Mouse (Mus musculus) CH12.LX (cell line): ENCODE results near the gene Creb5. TPM values are rescaled to one million over a fixed set of nuclear protein-coding genes. Genes with fewer than 3 reads are reported as not detected.
"Not testable (repeated sequence)": the region's sequence is repeated elsewhere in the genome, so short reads cannot be mapped to it uniquely, and the experiment has no call there.

Source experiments
- DNase-seq: peaks from one replicate; pipeline ENCODE4 v3.0.0-alpha.2; 2013; ENCODE audit errors: extremely low read depth
- H3K27ac ChIP-seq: 2 replicates; pipeline ENCODE4 v1.5.1; 2012; ENCODE audit warnings: low read depth, mild to moderate bottlenecking, control low read depth, moderate library complexity; ENCODE audit not compliant: insufficient read depth
- H3K27me3 ChIP-seq: replicated peaks from 2 replicates; pipeline ENCODE3; 2012; ENCODE audit warnings: inconsistent platforms
- H3K36me3 ChIP-seq, 2 experiments: replicated peaks in 1 of 2; 2 replicates each; pipeline versions ENCODE3 to v1.6.1; 2012; ENCODE audit warnings: inconsistent platforms in 1 of 2, low read length in 1 of 2, mild to moderate bottlenecking in 1 of 2, mixed read lengths in 1 of 2, moderate library complexity in 1 of 2; ENCODE audit not compliant: control insufficient read depth in 1 of 2, insufficient read depth in 1 of 2
- H3K4me1 ChIP-seq, 2 experiments: 2 replicates each; pipeline ENCODE4 v1.6.1; 2012; ENCODE audit warnings: inconsistent platforms in 1 of 2, moderate library complexity in 1 of 2; ENCODE audit not compliant: insufficient read depth in 2 of 2, control insufficient read depth in 1 of 2
- H3K4me2 ChIP-seq: 2 replicates; pipeline ENCODE4 v1.6.1; 2012; ENCODE audit warnings: low read depth, mild to moderate bottlenecking, control low read depth; ENCODE audit not compliant: poor library complexity, insufficient read depth, severe bottlenecking
- H3K4me3 ChIP-seq, 3 experiments: fragments of 150-350 bp in 1 of 3; sonication (generic) in 1 of 3; replicated peaks in 1 of 3; 2 replicates each; pipeline versions ENCODE3 to v1.5.1; 2011 to 2012; ENCODE audit warnings: low read depth in 2 of 3, low read length in 2 of 3, mild to moderate bottlenecking in 2 of 3, moderate library complexity in 2 of 3, control low read depth in 1 of 3, improper control_type of control experiment in 1 of 3, inconsistent platforms in 1 of 3, mixed read lengths in 1 of 3; ENCODE audit not compliant: poor library complexity in 1 of 3
- H3K79me2 ChIP-seq: replicated peaks from 2 replicates; pipeline ENCODE4 v1.6.1; 2012; ENCODE audit warnings: mild to moderate bottlenecking, moderate library complexity; ENCODE audit not compliant: control insufficient read depth, poor library complexity, insufficient read depth, severe bottlenecking; ENCODE audit errors: extremely low read depth
- H3K9ac ChIP-seq: 2 replicates; pipeline ENCODE4 v1.6.1; 2012; ENCODE audit warnings: low read depth, mild to moderate bottlenecking, control low read depth, moderate library complexity; ENCODE audit not compliant: insufficient read depth
- H3K9me3 ChIP-seq: replicated peaks from 2 replicates; pipeline ENCODE3; 2012; ENCODE audit warnings: low read length, inconsistent platforms, mixed read lengths
- BHLHE40 ChIP-seq: IDR thresholded peaks from 2 replicates; pipeline ENCODE4 v1.6.1; 2011; ENCODE audit warnings: mild to moderate bottlenecking, low read depth, low read length, improper control_type of control experiment
- CHD1 ChIP-seq: IDR thresholded peaks from 2 replicates; pipeline ENCODE4 v1.6.1; 2012; ENCODE audit warnings: low read depth, low read length, improper control_type of control experiment, inconsistent platforms
- CHD2 ChIP-seq: IDR thresholded peaks from 2 replicates; pipeline ENCODE4 v1.6.1; 2011; ENCODE audit warnings: low read length, improper control_type of control experiment
- ELF1 ChIP-seq: IDR thresholded peaks from 2 replicates; pipeline ENCODE4 v1.6.1; 2014; ENCODE audit warnings: low read depth, mild to moderate bottlenecking, inconsistent platforms, low read length, improper control_type of control experiment
- EP300 ChIP-seq: IDR thresholded peaks from 2 replicates; pipeline ENCODE4 v1.6.1; 2011; ENCODE audit warnings: low read length, improper control_type of control experiment
- ETS1 ChIP-seq: conservative IDR thresholded peaks from 2 replicates; pipeline ENCODE4 v1.6.1; 2012; ENCODE audit warnings: low read depth, mild to moderate bottlenecking, inconsistent platforms, low read length, improper control_type of control experiment, moderate library complexity
- HCFC1 ChIP-seq: IDR thresholded peaks from 2 replicates; pipeline ENCODE4 v1.6.1; 2012; ENCODE audit warnings: low read depth, mild to moderate bottlenecking, inconsistent platforms, low read length, improper control_type of control experiment
- JUN ChIP-seq: IDR thresholded peaks from 2 replicates; pipeline ENCODE4 v1.6.1; 2011; ENCODE audit warnings: low read depth, mild to moderate bottlenecking, low read length, improper control_type of control experiment, moderate library complexity; ENCODE audit not compliant: insufficient read depth
- JUND ChIP-seq: conservative IDR thresholded peaks from 2 replicates; pipeline ENCODE4 v1.6.1; 2011; ENCODE audit warnings: low read depth, low read length, improper control_type of control experiment
- KAT2A ChIP-seq: IDR thresholded peaks from 2 replicates; pipeline ENCODE4 v1.6.1; 2012; ENCODE audit warnings: low read length, improper control_type of control experiment, inconsistent platforms; ENCODE audit not compliant: insufficient replicate concordance
- MAFK ChIP-seq: IDR thresholded peaks from 2 replicates; pipeline ENCODE4 v1.6.1; 2011; ENCODE audit warnings: low read length, improper control_type of control experiment; ENCODE audit not compliant: insufficient replicate concordance
- MAX ChIP-seq: IDR thresholded peaks from 2 replicates; pipeline ENCODE4 v1.6.1; 2011; ENCODE audit warnings: low read length, improper control_type of control experiment
- MXI1 ChIP-seq: IDR thresholded peaks from 2 replicates; pipeline ENCODE4 v1.6.1; 2011; ENCODE audit warnings: mild to moderate bottlenecking, low read depth, low read length, improper control_type of control experiment
- NELFE ChIP-seq: IDR thresholded peaks from 2 replicates; pipeline ENCODE4 v1.6.1; 2011; ENCODE audit warnings: low read depth, low read length, improper control_type of control experiment
- PAX5 ChIP-seq: IDR thresholded peaks from 2 replicates; pipeline ENCODE4 v1.6.1; 2012; ENCODE audit warnings: low read length, inconsistent platforms, mixed read lengths
- POLR2A ChIP-seq: IDR thresholded peaks from 2 replicates; pipeline ENCODE4 v1.6.1; 2011; ENCODE audit warnings: low read depth, mild to moderate bottlenecking, improper control_type of control experiment, low read length
- POLR2AphosphoS2 ChIP-seq: IDR thresholded peaks from 2 replicates; pipeline ENCODE4 v1.6.1; 2011; ENCODE audit warnings: low read depth, low read length, improper control_type of control experiment
- RAD21 ChIP-seq: IDR thresholded peaks from 2 replicates; pipeline ENCODE4 v1.6.1; 2011; ENCODE audit warnings: low read depth, mild to moderate bottlenecking, low read length, improper control_type of control experiment, moderate library complexity
- RCOR1 ChIP-seq: conservative IDR thresholded peaks from 2 replicates; pipeline ENCODE4 v1.6.1; 2012; ENCODE audit warnings: low read depth, mild to moderate bottlenecking, inconsistent platforms, low read length, improper control_type of control experiment
- SIN3A ChIP-seq: IDR thresholded peaks from 2 replicates; pipeline ENCODE4 v1.6.1; 2012; ENCODE audit warnings: low read length, improper control_type of control experiment, inconsistent platforms
- TCF12 ChIP-seq: IDR thresholded peaks from 2 replicates; pipeline ENCODE4 v1.6.1; 2014; ENCODE audit warnings: low read depth, mild to moderate bottlenecking, inconsistent platforms, low read length, improper control_type of control experiment
- USF1 ChIP-seq: IDR thresholded peaks from 2 replicates; pipeline ENCODE4 v1.6.1; 2014; ENCODE audit warnings: low read depth, mild to moderate bottlenecking, inconsistent platforms, low read length, improper control_type of control experiment
- USF2 ChIP-seq: conservative IDR thresholded peaks from 2 replicates; pipeline ENCODE4 v1.6.1; 2011; ENCODE audit warnings: low read depth, low read length, improper control_type of control experiment
- ZC3H11A ChIP-seq: IDR thresholded peaks from 2 replicates; pipeline ENCODE4 v1.6.1; 2012; ENCODE audit warnings: low read depth, mild to moderate bottlenecking, inconsistent platforms, low read length, improper control_type of control experiment
- ZMIZ1 ChIP-seq: IDR thresholded peaks from 2 replicates; pipeline ENCODE4 v1.6.1; 2012; ENCODE audit warnings: low read depth, mild to moderate bottlenecking, inconsistent platforms, low read length, improper control_type of control experiment
- ZNF384 ChIP-seq: IDR thresholded peaks from 2 replicates; pipeline ENCODE4 v1.6.1; 2012; ENCODE audit warnings: low read depth, low read length, improper control_type of control experiment, inconsistent platforms
- dilution Hi-C: fragments of 300-500 bp; cut with MboI; formaldehyde crosslinking; loops from 2 replicates; pipeline ENCODE4 v1.14.3; 2020; ENCODE audit warnings: low sequenced_read_pairs; ENCODE audit not compliant: extremely low pct_unique_long_range_greater_than_20kb, extremely low pct_ligation_motif_present
- in situ Hi-C: fragments of 300-500 bp; cut with MboI; formaldehyde crosslinking; loops from 3 replicates; pipeline ENCODE4 v1.14.3; 2019; ENCODE audit warnings: low sequenced_read_pairs, low pct_ligation_motif_present, low pct_unique_long_range_greater_than_20kb, mixed read lengths
- polyA plus RNA-seq: library from polyadenylated mRNA; unstranded; fragments of >175 nt; gene quantifications from 2 replicates; pipeline ENCODE4 v1.2.1, GENCODE M21; 2012; ENCODE audit warnings: low read depth; ENCODE audit not compliant: insufficient read length
- total RNA-seq, 2 experiments: library from RNA; depleted of rRNA; stranded (reverse); fragments of 300-350 nt in 1 of 2; fragments of >200 nt in 1 of 2; gene quantifications; 2 replicates each; pipeline ENCODE4 v1.2.3; 2012 to 2014

The Creb5 gene
- total and polyA plus RNA-seq, 3 experiments, result 0.68 to 2.1 (median 0.86) TPM

DNA sequence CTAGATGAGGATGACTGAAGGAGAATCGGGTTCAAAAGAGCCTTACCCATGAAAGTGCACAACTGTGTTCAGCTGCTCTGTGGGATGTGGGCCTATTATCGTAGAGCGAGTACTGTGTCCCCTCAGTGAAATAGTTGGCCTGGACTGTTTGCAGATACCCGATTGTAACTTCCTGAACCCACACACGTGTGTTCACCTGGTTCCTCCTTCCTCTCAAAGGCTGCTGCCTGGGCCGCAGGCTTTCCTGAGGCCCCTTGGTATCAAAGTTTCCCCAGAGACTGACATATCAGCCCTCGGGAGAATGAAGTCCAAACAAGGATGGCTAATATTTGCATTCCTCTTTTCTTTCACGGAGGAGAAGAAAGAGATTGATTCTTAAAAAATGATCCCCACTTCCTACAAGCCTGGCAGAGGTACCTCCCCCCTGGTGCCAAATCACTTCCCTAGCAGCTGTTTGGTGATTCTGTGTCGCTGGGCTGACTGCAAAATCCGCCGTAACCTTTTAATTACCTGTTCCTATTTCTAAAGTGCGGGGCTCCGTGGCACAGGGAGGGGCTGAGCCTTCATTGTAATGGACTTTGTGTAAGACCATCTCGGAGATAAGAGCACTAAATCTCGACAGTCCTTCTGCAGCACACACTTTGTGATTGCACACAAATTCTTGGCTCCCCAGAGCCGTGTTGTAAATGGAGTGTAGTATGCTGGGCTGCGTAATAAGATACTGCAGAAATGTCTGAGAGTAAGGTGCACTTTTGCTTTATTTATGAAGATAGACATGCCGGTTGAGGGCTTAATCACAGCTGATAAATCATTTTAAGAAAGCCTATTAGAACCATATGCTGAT is 111.4 kb downstream of the Creb5 start:
- dilution Hi-C loops (no loop called here), in situ Hi-C loops (no loop called here)
- DNase-seq, result no peak
- Histone ChIP-seq H3K9ac (no peak overlapping the region), H3K36me3 (no peaks in the 10 kb centered on the region), H3K27ac (no peak overlapping the region), H3K4me1 (peaks cover 0 to 17% of the 10 kb centered on the region in 2 experiments; a peak in 2 of 4 replicates), H3K27me3 (no peaks in the 10 kb centered on the region), H3K4me3 (no peak overlapping the region), H3K9me3 (no peaks in the 10 kb centered on the region), H3K4me2 (no peak overlapping the region), H3K79me2 (no peaks in the 10 kb centered on the region)
- TF ChIP-seq MXI1, result no peak
- TF ChIP-seq RCOR1, result no peak
- no peak for TF ChIP-seq EP300
- no peak for TF ChIP-seq KAT2A
- TF ChIP-seq NELFE, result no peak
- TF ChIP-seq HCFC1, result no peak
- TF ChIP-seq CHD1, result no peak
- TF ChIP-seq SIN3A, result no peak
- TF ChIP-seq MAFK, result no peak
- TF ChIP-seq ZMIZ1, result no peak
- TF ChIP-seq ZNF384, result no peak
- no peak for TF ChIP-seq PAX5
- TF ChIP-seq ELF1, result no peak
- TF ChIP-seq TCF12, result no peak
- no peak for TF ChIP-seq POLR2A
- no peak for TF ChIP-seq JUND
- TF ChIP-seq RAD21, result no peak
- no peak for TF ChIP-seq ZC3H11A
- TF ChIP-seq MAX, result no peak
- no peak for TF ChIP-seq POLR2AphosphoS2

DNA sequence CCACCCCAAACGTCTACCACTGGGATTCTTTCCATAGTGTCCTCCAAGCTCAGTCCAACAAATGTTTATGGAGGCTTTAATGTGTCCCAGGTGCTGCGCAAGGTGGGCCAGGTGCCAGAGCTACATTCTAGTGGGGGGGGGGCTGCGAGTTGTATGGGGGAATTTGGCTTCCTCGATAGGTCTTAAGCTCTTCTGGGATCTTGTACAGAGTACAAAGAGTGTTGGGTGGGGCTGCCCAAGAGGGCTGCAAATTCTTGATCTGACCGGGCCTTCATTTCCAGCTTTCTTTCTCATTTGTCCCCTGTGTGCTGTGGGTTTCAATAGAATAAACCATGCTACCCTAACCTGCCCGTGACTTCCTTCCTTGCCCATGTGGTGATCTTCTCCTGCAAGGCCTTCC is 114.3 kb downstream of the Creb5 start:
- H3K79me2 ChIP-seq, result no peaks in the 10 kb centered on the region
- H3K4me2 ChIP-seq, result no peak overlapping the region
- H3K27ac ChIP-seq, result no peak overlapping the region
- H3K4me1 ChIP-seq, result peaks cover 0 to 17% of the 10 kb centered on the region in 2 experiments; a peak in 2 of 4 replicates
- no peaks in the 10 kb centered on the region for H3K27me3 ChIP-seq
- no peaks in the 10 kb centered on the region for H3K36me3 ChIP-seq
- no peak overlapping the region for H3K9ac ChIP-seq
- TF ChIP-seq KAT2A, result no peak
- no peak for TF ChIP-seq USF2
- TF ChIP-seq MXI1, result no peak
- no peak for TF ChIP-seq CHD2
- TF ChIP-seq PAX5, result no peak
- no peak for TF ChIP-seq JUN
- TF ChIP-seq ZC3H11A, result no peak
- TF ChIP-seq EP300, result no peak
- no peak for TF ChIP-seq NELFE
- TF ChIP-seq MAFK, result no peak
- no peak for TF ChIP-seq MAX
- no peak for TF ChIP-seq ZMIZ1
- no peak for TF ChIP-seq USF1
- no peak for TF ChIP-seq JUND
- TF ChIP-seq BHLHE40, result no peak
- no peak for TF ChIP-seq TCF12
- no peak for TF ChIP-seq ETS1
- TF ChIP-seq SIN3A, result no peak
- TF ChIP-seq HCFC1, result no peak
- dilution Hi-C loops (no loop called here), in situ Hi-C loops (no loop called here)
- no peak for DNase-seq
- H3K9me3 ChIP-seq, result no peaks in the 10 kb centered on the region
- no peak overlapping the region for H3K4me3 ChIP-seq

DNA sequence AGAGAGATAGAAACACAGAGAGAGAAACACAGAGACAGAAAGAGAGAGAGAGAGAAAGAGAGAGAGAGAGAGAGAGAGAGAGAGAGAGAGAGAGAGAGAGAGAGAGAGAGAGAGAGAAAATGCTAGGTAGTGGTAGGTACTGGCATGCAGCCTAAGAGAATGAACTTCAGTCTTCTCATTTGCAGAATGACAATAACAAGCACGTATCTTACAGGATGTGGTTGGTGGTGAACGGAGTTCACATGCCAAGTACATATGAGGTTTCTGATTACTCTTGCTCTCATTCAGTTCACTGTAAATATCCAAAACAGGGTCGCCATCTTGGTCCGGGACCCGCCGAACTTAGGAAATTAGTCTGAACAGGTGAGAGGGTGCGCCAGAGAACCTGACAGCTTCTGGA is 115.5 kb downstream of the Creb5 start:
- peaks cover 0 to 17% of the 10 kb centered on the region in 2 experiments; a peak in 2 of 4 replicates for H3K4me1 ChIP-seq
- H3K9ac ChIP-seq, dilution Hi-C loops, in situ Hi-C loops, H3K9me3 ChIP-seq, H3K79me2 ChIP-seq, H3K4me2 ChIP-seq, H3K27ac ChIP-seq, H3K4me3 ChIP-seq, DNase-seq, H3K27me3 ChIP-seq, H3K36me3 ChIP-seq: not testable (repeated sequence)
